Mouse (Mus musculus): ENCODE data around the gene Igf2r. TPM values are rescaled to one million over a fixed set of nuclear protein-coding genes. Genes with fewer than 3 reads are reported as not detected.

Igf2r gene
- polyA plus RNA-seq, 1 experiment from 2014 or later, result 62.5 TPM

DNA sequence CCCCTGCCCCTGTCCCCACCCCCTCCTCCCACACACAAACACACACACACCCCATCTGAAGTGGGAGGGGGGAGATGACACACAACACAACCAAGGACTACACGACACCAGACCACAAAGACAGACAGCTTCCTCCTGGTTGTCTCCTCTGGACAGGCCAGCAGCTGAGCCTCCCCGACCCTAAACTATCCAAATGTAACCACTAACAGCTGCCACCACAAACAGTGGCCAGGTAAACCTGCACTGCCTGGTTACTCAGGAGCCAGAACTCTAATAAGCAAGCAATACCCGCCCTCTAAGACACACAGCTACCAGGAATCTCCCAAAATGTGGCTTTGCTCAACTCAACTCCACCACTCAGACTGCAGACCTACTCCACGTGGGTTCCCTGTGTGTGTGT is 13.5 kb downstream of the Igf2r start:
- no peak for ATAC-seq (ENCODE audit: borderline replicate concordance, extremely low read depth, low FRiP score, low TSS enrichment)
- H3K27me3 ChIP-seq, result no peaks in the 10 kb centered on the region
- H3K4me3 ChIP-seq, result no peak overlapping the region
- H3K4me2 ChIP-seq, result no peak overlapping the region
- H3K27ac ChIP-seq, result no peak overlapping the region
- peaks cover 95% of the 10 kb centered on the region for H3K4me1 ChIP-seq
- H3K9ac ChIP-seq, result no peak overlapping the region
- 54% methylated on average over 4 of the region's 4 CpGs for WGBS
- H3K36me3 ChIP-seq, result peaks cover 7% of the 10 kb centered on the region; the same call in 1 of the 2 replicates
- H3K9me3 ChIP-seq, result no peaks in the 10 kb centered on the region

DNA sequence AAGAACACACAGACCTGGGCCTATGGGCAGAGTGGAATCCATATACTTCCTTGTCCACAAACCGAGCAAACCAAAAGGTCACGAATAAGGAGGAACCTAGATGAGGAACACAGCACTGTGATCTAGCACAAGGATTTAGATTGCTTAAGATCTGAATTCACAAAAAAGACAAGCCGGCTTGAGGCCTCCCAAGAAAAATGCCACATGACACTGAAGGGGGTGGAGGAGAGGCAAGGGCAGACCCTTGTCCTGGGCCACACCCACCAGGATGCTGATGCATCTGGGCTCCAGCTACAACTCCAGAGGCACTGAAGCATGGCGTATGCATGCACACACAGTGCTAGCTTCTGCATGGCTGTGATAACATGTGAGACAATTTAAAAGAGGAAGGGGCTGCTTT is 14.3 kb downstream of the Igf2r start:
- Histone ChIP-seq H3K27me3 (no peaks in the 10 kb centered on the region), H3K4me1 (peaks cover 95% of the 10 kb centered on the region), H3K9me3 (no peaks in the 10 kb centered on the region), H3K9ac (no peak overlapping the region), H3K4me3 (no peak overlapping the region), H3K36me3 (peaks cover 3% of the 10 kb centered on the region; the same call in 1 of the 2 replicates), H3K4me2 (no peak overlapping the region), H3K27ac (no peak overlapping the region)
- 59% methylated on average over 4 of the region's 4 CpGs for WGBS
- ATAC-seq (ENCODE audit: borderline replicate concordance, extremely low read depth, low FRiP score, low TSS enrichment), result no peak

DNA sequence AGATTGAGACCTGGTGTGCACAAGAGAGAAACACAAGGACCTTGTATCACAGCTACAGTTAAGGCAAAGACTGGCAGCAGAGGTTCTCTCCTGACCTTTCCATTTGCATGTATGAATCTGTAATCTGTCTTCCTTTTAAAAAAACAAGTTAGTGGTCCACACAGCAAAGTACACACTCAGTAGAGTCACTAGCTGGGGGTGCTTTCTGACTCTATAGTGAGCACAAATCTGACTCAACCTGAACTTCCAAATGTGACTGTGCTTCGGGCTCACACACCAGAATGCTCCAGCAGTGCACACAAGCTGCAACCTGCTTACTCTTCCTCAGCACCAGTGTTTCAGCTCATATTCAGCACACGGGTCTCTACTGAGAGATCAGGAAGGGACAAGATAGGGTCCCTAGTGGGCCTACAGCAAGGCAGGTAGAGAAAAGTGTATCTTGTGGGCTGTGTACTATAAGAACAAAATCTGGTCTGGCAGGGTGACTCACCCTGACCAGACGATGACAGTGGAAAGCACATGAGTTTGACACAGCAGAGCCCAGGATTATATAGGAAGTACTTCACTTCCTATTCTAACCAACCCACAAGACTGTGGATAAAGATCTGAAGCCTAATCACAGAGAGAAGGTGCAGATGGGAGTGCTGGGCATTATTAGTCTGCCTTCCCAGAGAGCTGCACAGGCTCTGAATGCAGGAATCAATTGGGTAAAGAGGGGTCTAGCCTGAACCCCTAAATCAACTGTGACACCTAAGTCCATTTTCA is 15.0 kb downstream of the Igf2r start:
- no peak overlapping the region for H3K4me3 ChIP-seq
- H3K9me3 ChIP-seq, result no peaks in the 10 kb centered on the region
- WGBS, result 55% methylated on average over 3 of the region's 3 CpGs
- peaks cover 95% of the 10 kb centered on the region for H3K4me1 ChIP-seq
- no peak overlapping the region for H3K4me2 ChIP-seq
- ATAC-seq (ENCODE audit: borderline replicate concordance, extremely low read depth, low FRiP score, low TSS enrichment), result no peak
- H3K36me3 ChIP-seq, result peaks cover 3% of the 10 kb centered on the region; the same call in 1 of the 2 replicates
- no peak overlapping the region for H3K27ac ChIP-seq
- no peaks in the 10 kb centered on the region for H3K27me3 ChIP-seq
- no peak overlapping the region for H3K9ac ChIP-seq

DNA sequence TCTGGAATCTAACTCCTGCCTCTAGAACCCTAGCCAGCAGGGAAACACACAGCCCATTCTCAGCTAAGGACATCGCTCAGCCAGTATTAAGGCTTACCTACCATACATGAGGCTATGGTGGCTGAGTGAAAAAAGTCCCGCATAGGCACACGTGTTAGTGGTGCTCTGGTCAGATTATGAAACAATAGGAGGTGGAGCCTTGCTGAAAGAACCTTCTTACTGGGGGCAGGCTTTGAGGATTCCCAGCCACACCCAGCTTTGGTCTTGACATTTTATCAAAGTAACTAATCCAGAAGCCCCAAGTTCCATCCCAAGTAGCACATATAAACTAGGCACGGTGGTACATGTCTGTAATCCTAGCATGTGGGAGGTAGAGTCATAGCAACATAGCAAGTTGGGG is 16.4 kb downstream of the Igf2r start:
- no peak for ATAC-seq (ENCODE audit: borderline replicate concordance, extremely low read depth, low FRiP score, low TSS enrichment)
- peaks cover 95% of the 10 kb centered on the region for H3K4me1 ChIP-seq
- H3K4me3 ChIP-seq, result no peak overlapping the region
- WGBS, result 54% methylated on average over 4 of the region's 4 CpGs
- H3K9me3 ChIP-seq, result no peaks in the 10 kb centered on the region
- peaks cover 8% of the 10 kb centered on the region; the same call in 1 of the 2 replicates for H3K36me3 ChIP-seq
- 0 out of 2 replicates have a peak overlapping the region, but pooled peaks have one; percentile 84 for H3K27ac ChIP-seq
- H3K9ac ChIP-seq, result no peak overlapping the region
- no peaks in the 10 kb centered on the region for H3K27me3 ChIP-seq
- no peak overlapping the region for H3K4me2 ChIP-seq

GRCm38 (mm10) chr17:12751641-12752040 is 17.8 kb downstream of the Igf2r start:
- Histone ChIP-seq H3K9me3 (no peaks in the 10 kb centered on the region), H3K27me3 (no peaks in the 10 kb centered on the region), H3K9ac (no peak overlapping the region), H3K4me1 (peaks cover 85% of the 10 kb centered on the region), H3K27ac (peak overlapping the region; percentile 84), H3K4me2 (0 out of 2 replicates have a peak overlapping the region, but pooled peaks have one; percentile 42), H3K36me3 (peaks cover 16% of the 10 kb centered on the region; the same call in 1 of the 2 replicates), H3K4me3 (no peak overlapping the region)
- no peak for ATAC-seq (ENCODE audit: borderline replicate concordance, extremely low read depth, low FRiP score, low TSS enrichment)
- 37% methylated on average over 4 of the region's 4 CpGs for WGBS

- Histone ChIP-seq H3K9ac (0 out of 2 replicates have a peak overlapping the region, but pooled peaks have one; percentile 2), H3K27ac (peak overlapping the region; percentile 84), H3K4me2 (0 out of 2 replicates have a peak overlapping the region, but pooled peaks have one; percentile 42), H3K36me3 (peaks cover 18% of the 10 kb centered on the region), H3K9me3 (no peaks in the 10 kb centered on the region), H3K4me1 (peaks cover 82% of the 10 kb centered on the region), H3K4me3 (no peak overlapping the region), H3K27me3 (no peaks in the 10 kb centered on the region)
- 26% methylated on average over 4 of the region's 4 CpGs for WGBS
- ATAC-seq (ENCODE audit: borderline replicate concordance, extremely low read depth, low FRiP score, low TSS enrichment), result no peak
These were observed 18.2 kb downstream of the Igf2r start for GRCm38 (mm10) chr17:12751218-12751617.

DNA sequence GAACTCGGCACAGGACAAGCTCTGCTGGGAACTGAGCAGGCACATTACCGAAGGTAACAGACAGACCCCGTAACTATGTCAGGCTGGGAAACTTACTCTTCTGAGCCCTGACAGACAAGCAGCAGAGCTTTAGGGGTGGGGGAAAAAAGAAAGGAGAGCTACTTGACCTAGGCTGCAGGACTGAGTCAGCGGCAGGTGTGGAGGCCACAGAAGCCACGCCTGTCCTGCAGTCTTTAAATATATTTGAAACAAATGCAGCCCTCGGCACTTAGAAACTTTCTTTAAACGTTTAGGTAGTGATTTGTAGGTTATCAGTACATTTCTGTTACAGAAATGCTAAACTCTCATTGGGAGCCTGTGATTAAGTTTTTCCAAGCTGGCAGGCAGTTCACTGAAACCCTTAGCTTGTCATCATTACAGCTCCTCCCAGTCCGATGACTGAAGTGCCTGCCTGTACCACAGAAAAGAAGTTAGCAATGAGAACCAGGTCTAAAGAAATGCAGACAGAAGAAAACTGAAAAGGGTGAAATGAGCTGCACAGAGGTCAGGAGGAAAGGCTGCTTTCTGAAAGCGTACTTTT is 18.8 kb downstream of the Igf2r start:
- peaks cover 24% of the 10 kb centered on the region for H3K36me3 ChIP-seq

GRCm38 (mm10) chr17:12749421-12750367 is 19.8 kb downstream of the Igf2r start:
- H3K9me3 ChIP-seq, result no peaks in the 10 kb centered on the region
- peaks cover 80% of the 10 kb centered on the region for H3K4me1 ChIP-seq
- peak overlapping the region; percentile 84 for H3K27ac ChIP-seq
- no peaks in the 10 kb centered on the region for H3K27me3 ChIP-seq
- H3K36me3 ChIP-seq, result peaks cover 33% of the 10 kb centered on the region
- 23% methylated on average over 7 of the region's 8 CpGs for WGBS
- ATAC-seq (ENCODE audit: borderline replicate concordance, extremely low read depth, low FRiP score, low TSS enrichment), result peak; percentile 36; the same call in 1 of the 2 replicates
- no peak overlapping the region for H3K9ac ChIP-seq
- no peak overlapping the region for H3K4me3 ChIP-seq
- peak overlapping the region; percentile 42 for H3K4me2 ChIP-seq

More for the DNA sequence above, 18.8 kb downstream of the Igf2r start:
- ATAC-seq (ENCODE audit: borderline replicate concordance, extremely low read depth, low FRiP score, low TSS enrichment), result no peak
- H3K9ac ChIP-seq, result no peak overlapping the region
- H3K27me3 ChIP-seq, result no peaks in the 10 kb centered on the region
- H3K4me1 ChIP-seq, result peaks cover 80% of the 10 kb centered on the region
- no peak overlapping the region for H3K4me3 ChIP-seq
- 30% methylated on average over 9 of the region's 9 CpGs for WGBS
- peak overlapping the region; percentile 84 for H3K27ac ChIP-seq
- H3K4me2 ChIP-seq, result peak overlapping the region; percentile 42
- no peaks in the 10 kb centered on the region for H3K9me3 ChIP-seq

GRCm38 (mm10) chr17:12745761-12746160 is 23.7 kb downstream of the Igf2r start:
- H3K4me3 ChIP-seq, result no peak overlapping the region
- no peak overlapping the region for H3K4me2 ChIP-seq
- no peaks in the 10 kb centered on the region for H3K27me3 ChIP-seq
- peaks cover 68% of the 10 kb centered on the region for H3K36me3 ChIP-seq
- WGBS, result 73% methylated on average over 4 of the region's 4 CpGs
- 0 out of 2 replicates have a peak overlapping the region, but pooled peaks have one; percentile 12 for H3K27ac ChIP-seq
- peaks cover 19% of the 10 kb centered on the region; the same call in 1 of the 2 replicates for H3K9me3 ChIP-seq
- H3K4me1 ChIP-seq, result peaks cover 54% of the 10 kb centered on the region
- no peak overlapping the region for H3K9ac ChIP-seq
- ATAC-seq (ENCODE audit: borderline replicate concordance, extremely low read depth, low FRiP score, low TSS enrichment), result no peak

DNA sequence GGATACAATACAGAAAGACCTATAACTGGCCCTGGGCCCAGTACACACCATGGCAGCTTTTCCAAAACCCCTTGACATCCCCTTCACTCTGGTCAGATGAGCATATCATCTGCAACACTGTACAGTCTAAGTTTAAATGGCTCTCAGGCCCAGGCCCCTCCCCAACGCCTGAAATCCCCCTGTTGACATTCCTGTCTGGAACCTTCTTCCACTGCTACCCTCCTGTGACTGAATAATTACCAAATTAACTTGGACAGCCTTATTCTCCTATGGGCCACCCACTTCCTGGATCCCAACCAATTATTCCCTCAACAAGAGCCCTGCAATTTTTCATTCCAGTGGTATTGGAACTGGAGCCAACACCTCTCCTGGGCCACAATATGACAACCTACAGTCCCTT is 25.4 kb downstream of the Igf2r start:
- H3K36me3 ChIP-seq, result peaks cover 82% of the 10 kb centered on the region
- no peak overlapping the region for H3K9ac ChIP-seq
- peaks cover 19% of the 10 kb centered on the region; the same call in 1 of the 2 replicates for H3K9me3 ChIP-seq
- WGBS, result 53% methylated on average over 1 of the region's 1 CpGs
- ATAC-seq (ENCODE audit: borderline replicate concordance, extremely low read depth, low FRiP score, low TSS enrichment), result no peak
- H3K27ac ChIP-seq, result no peak overlapping the region
- H3K4me2 ChIP-seq, result peak overlapping the region; percentile 46
- peak overlapping the region; percentile 58; the same call in 1 of the 2 replicates for H3K4me3 ChIP-seq
- peaks cover 52% of the 10 kb centered on the region for H3K4me1 ChIP-seq
- H3K27me3 ChIP-seq, result no peaks in the 10 kb centered on the region

GRCm38 (mm10) chr17:12742151-12742908 is 27.1 kb downstream of the Igf2r start:
- H3K27me3 ChIP-seq, result no peaks in the 10 kb centered on the region
- peak overlapping the region; percentile 63 for H3K9ac ChIP-seq
- H3K4me2 ChIP-seq, result peak overlapping the region; percentile 46
- WGBS, result 38% methylated on average over 38 of the region's 38 CpGs
- H3K27ac ChIP-seq, result peak overlapping the region; percentile 80
- no peak for ATAC-seq (ENCODE audit: borderline replicate concordance, extremely low read depth, low FRiP score, low TSS enrichment)
- peaks cover 79% of the 10 kb centered on the region for H3K36me3 ChIP-seq
- peak overlapping the region; percentile 58 for H3K4me3 ChIP-seq
- peaks cover 19% of the 10 kb centered on the region; the same call in 1 of the 2 replicates for H3K9me3 ChIP-seq
- H3K4me1 ChIP-seq, result peaks cover 55% of the 10 kb centered on the region

All from lung, embryonic 15.5 days (tissue).